Mouse (Mus musculus) cerebellum, postnatal 4 days (tissue): ENCODE measurements around the gene Rsrc2.
"Not testable (repeated sequence)": the region's sequence is repeated elsewhere in the genome, so short reads cannot be mapped to it uniquely, and the experiment has no call there.

Experiments used
- DNase-seq, 2 experiments: peaks; one replicate each; pipeline ENCODE4 v3.0.0; 2022; ENCODE audit warnings: low spot score in 2 of 2, mixed read lengths in 1 of 2

Gene Rsrc2

DNA sequence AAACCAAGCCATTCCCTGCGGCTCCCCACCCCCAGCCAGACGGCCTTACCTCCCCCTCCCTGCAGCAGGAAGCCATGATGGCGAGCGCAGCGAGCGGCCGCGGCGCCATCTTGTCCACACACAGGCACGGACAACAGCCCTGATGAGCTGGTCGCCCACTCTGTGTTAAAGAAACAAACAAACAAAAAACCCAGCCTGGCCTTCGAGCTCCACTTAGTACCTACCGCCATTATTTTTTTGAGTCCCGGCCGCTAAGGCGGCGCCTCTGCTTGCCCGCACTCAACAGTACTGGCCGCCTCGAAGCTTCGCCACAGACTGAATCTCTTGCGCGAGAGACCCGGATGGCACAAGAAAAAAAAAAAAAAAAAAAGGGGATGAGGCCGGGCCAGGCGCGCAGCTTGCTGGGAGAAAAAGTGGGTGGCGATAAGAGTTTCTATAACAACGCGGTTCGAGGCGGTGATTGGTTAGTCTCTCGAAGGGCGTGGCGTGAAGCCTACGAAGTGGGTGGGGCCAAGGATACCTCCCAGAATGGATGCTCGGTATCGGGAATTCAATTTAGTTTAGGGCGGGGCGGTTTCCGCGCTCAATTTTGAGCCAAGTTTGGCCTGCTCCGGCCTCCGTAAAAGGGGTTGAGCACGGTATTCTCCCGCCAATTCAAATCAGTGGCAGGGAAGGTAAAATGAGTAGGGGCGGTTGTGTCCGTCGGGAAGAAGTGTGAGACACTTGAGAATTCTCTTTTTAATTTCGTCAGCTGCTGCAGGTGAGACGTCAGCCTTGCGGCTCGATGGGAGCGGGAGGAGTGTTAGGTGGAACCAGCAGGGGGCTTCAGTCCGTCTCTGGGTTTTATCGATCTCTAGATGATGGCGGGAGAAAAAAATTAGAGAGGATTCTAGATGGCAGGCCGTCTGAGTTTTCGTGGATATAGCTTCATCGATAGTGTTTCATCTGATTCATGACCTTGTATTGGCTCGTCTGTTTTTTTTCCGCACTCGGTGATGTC is at the start of gene Rsrc2, which contains the start of gene Kntc1:
TSS of gene Rsrc2 (minus strand) at position 350 of the 1,000 bp plus-strand sequence.
TSS of gene Kntc1 (plus strand) at position 652 of the 1,000 bp plus-strand sequence.
- DNase-seq: peak; percentile 95 to 97

DNA sequence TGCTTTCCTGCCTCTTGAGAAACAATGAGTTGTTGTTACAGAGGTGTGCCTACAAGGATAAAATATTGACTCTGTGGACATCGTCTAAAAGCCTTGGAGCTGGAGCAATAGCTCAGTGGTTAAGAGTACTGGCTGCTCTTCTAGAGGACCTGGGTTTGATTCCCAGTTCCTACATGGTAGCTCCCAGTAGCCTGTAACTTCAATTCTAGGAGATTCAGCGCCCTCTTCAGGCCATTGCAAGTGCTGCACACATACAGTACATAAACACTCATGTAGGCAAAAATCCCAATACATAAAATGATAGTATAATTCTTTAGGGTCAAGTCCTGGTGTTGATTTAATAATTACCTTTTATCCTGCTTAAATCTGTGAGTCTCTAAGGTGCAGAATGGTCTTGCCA is 43.9 kb upstream of the Rsrc2 start:
- no peak for DNase-seq

DNA sequence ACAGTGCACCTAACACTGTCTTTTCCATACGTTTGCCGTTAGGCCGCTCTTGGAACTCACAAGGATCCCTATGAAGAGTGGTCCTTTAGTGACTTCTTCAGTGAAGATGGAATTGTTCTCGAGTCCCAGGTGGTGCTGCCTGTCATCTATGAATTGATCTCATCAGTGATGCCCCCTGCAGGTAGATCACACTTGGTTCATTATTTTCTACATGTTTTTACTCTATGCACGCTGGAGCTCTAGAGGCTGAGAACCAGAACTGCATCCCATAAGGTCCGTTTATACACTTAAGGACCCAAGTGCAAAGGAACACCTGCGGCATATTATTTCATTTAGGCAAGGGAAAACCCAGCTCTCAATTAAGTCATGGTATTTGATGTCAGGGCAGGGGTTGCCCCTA is 39.8 kb upstream of the Rsrc2 start:
- DNase-seq: no peak

DNA sequence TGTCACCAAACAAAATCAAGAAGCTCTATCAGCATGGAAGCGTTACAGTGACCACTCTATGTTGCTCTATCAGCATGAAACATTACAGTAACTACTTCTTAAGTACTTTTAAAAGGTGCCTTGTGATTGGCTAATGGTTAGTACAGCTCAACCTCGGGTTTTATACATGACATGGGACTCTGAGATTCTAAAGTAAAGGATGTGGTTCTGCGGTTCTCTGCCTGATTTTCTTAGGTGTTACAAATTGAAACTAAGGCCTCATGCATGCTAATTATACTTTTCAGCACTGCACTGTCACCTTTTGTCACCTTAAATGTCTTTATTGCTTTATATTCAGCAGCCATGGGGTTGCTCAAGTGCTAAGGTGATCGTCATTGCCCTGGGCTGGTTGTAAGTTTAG is 32.6 kb upstream of the Rsrc2 start:
- no peak for DNase-seq

DNA sequence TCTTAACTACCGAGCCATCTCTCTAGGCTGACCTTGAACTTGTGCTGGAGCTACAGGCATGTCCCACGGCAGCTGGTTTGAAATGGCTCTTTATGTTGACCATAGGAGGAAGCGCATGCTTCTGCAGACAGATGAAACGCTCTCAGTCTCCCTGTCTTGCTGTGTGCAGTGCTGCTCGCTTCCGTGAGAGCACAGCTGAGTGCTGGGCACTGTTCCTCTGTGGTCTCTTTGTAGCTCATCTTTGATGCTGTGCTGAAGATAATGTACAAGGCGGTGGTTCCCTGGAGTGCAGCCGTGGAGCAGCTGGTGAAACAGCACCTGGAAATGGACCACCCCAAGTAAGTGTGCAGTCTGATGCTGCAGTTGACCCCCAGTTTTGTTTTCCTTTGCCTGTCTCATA is 31.5 kb upstream of the Rsrc2 start:
- DNase-seq: no peak

DNA sequence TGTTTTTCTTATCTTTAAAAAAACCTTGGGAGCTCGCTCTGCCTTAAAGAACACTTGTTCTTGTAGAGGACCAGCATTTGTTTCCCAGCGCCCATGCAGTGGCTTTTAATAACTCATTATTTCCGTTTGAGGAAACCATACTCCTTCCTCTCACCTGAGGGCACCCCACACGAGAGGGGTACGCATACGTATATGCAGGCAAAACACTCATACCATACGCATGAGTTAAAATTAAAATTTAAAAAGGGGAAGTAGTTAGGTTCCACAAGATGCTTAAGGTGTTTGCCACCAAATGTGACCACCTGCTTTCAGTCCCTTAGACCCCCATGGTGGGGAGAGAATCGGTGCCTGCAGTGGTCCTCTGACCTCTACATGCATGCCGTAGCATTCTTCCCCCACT is 24.2 kb upstream of the Rsrc2 start:
- DNase-seq: no peak

DNA sequence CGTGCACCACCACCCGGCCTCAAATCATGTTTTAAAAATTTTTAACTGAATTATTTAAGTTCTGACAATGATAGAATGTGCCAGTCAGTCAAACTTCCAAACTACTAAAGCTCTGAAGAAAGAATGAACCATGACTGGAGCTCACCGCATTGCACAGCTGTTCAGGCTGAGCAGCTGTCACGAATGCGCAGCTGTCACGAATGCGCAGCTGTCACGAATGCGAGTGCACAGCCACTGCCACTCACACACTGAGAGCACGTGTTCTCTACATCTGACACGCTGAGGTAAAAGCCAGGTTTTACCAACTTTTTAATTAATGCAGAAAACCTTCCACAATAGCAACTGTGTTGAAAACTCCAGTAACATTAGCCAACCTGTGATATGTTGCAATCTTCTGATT is 17.2 kb upstream of the Rsrc2 start:
- not testable (repeated sequence) for DNase-seq

DNA sequence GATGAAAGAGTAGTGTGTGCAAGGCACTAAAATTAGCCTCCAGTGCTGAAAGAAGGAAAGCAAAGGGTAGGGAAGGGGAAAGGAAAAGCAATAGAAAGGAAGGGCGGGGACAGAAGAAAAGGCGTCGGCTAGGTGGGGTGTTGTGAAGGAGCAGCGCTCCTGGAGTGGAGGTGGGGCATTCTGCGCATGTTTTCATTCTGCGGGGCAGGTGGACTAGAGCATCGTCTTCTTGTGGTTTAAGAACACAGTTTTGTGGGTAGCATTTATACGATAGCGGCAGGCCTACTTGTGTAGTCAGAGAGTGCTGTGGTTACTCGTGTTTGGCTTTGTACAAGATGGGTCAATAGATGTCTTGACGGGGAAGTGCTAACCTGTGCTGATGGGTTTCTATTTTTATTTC is 16.3 kb upstream of the Rsrc2 start:
- DNase-seq: no peak

DNA sequence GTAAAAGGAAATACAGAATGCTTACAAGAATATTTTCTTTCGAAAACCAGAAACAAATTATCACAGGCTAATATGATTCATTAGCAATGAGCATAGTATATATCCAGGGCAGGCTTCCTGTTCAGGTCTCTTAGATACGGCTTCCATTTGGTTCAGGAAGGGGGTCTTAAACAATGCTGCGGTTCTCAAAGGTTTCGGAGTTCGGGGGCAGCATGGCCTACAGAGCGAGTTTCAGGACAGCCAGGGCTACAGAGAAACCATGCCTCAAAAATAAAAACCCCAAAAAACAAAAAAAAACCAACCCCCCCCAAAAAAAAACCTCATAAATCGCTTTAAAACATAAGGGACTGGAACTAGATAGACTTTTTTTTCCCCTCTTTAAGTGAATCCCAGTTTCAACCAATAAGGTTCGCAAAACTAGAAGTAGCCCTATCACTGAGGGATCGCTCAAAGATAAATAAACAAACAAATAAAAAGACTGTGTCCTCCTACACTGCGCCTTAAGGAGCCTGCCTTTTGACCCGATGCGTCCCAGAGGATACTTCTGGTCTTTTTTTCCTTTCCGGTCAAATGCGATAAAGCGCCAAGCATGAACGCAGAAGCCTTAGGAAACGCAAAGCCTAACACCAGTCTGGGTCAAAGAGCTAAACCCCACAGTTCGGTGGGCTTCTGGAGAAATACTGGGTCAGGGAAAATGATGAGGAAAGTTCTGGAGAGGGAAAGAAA is 712 bp downstream of the Rsrc2 start:
- DNase-seq: no peak

DNA sequence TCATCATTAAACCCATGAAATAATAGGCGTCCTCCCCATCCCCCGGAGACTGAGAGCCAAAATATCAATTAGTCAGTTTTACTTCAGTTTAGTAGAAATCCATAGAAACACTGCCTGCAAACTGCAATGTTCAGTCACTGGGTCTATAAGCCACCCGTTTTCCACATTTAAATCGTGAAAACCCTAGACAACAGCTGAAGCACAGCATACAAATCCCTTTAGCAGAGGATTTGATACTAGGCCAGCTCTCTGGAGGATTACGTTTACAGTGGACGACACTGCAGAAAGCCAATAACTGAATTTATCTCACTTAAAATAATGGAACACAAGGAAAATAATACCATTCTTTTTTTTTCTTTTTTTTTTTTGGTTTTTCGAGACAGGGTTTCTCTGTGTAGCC is 1.6 kb downstream of the Rsrc2 start:
- no peak for DNase-seq

DNA sequence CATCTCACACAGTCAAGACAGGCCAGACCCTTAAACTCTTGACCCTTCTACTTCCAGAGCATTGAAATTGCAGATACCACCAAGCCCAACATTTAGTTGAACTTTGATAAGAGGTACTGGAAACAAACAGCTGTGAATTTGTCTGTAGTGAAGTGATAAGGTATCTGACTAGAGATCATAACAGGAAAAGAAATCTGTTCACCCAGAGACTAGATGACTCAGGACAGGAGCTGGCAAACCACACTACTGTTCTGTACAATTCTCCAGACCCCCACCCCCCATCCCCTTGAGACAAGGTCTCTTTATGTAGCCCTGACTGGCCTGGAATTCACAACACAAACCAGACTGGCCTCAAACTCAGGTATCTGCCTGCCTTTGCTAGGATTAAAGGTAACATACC is 3.0 kb downstream of the Rsrc2 start:
- no peak for DNase-seq

DNA sequence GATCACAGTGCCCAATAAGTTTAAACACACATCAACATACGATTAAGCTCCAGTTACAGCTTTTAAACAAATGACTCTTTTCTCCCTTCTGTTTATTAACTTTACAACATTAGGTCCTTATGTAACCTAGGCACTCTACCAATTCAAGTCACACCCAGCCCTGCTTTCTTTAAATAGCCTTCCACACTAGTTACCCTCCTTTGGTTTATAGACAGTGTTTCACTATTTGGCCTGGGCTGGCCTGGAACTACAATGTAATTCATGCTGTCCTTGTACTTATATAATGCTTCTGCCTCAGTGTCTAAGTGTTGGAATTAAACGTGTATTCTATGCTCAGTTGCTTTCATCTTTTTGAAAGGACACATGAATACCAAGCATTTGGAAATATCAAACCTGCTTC is 4.9 kb downstream of the Rsrc2 start:
- no peak for DNase-seq

DNA sequence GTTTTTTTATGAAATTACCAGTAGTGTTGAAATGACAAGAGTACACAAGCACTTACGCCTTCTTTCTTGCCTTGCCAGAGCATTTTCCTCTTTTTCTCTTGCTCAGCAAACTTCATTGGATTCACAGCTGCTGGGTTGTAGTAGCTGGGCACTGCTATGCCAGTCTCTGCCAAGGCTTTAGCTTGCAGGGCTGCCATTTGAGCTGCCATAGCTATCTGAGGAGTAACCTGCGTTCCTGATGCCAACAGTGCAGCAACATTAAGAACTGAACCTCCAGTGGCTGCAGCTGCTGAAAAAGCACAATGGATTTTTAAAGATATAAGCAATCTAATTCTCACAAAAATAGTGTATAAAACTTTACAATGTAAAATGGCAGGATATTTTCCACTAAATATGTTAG is 18.2 kb downstream of the Rsrc2 start:
- no peak for DNase-seq

DNA sequence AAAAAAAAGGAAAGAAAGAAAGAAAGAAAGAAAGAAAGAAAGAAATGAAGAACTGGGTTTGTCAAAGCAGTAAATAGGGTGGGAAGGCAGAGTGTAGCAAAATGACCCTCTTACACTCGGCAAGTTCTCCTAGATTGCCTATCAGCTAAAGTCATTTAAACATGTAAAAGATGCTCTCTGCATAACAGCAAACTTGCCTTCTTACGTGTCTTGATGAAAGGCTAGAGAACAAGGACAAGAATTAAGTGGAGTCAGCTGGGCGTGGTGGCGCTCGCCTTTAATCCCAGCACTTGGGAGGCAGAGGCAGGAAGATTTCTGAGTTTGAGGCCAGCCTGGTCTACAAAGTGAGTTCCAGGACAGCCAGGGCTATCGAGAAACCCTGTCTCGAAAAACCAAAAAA is 25.4 kb downstream of the Rsrc2 start:
- DNase-seq: not testable (repeated sequence)

DNA sequence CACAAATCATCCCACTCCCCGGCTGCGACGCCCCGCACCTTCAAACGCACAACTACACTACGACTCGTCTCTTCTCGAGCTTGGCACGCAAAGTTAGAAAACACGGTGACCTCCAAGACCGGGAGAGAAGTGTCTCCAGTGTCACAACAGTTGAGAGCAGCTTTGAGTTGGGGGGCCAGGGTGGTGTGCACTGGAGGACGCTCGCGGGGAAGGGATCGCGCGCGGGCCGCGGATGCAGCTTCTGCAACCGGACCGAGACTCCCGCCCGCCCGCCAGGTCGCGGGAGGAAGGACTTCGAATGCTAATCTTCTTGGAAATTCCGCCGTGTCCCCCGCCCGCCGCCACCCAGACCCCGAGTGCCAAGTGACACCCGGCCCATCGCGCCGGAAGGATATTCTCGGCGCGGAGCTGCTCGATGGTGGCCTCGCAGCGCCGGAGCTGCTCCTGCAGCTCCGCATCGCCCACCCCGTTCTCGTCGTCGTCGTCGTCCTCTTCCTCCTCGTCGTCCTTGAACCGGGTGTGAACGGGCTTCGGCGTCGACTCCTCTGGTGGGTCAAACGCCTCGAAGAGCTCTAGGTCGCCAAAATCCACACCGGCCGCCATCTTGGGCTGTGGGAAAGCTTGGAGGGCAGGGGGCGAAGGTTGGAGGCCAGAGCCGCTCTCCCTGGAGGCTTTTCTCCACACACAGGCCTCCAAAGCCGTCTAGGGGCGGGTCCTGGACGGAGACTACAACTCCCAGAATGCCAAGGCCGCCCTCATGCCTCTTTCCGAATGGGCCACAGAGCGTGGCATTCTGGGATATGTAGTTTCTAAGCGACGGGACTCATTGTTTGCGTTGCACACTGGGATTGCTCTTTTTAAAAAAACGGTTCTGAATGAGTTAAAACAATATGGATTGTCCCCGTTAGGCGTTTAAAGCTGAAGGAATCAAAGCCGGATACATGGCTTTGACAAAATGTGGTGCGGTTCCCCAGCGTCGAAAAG is 28.6 kb downstream of the Rsrc2 start, which contains the start of gene Zcchc8:
TSS of gene Zcchc8 (minus strand) at position 773 of the 984 bp plus-strand sequence.
- peak; percentile 81 to 94 for DNase-seq

DNA sequence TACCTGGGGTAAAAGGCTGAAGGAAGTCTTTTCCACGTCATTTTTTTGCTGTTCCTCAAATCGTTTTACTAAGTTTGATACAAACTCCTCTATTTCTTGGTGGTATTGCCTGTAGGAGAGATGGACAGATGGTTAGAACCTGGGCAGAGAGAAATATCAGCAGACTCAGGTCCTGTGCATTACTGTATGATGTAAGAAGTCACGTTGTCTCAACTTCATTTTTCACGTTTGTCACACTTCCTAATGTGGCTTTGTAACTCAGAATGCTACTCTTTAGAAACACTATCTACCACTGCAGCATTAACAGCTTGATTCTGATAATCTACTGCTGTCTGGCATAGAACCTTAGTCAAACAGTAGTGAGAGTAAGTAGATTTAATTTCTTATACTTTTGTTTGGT is 34.6 kb downstream of the Rsrc2 start:
- no peak for DNase-seq

DNA sequence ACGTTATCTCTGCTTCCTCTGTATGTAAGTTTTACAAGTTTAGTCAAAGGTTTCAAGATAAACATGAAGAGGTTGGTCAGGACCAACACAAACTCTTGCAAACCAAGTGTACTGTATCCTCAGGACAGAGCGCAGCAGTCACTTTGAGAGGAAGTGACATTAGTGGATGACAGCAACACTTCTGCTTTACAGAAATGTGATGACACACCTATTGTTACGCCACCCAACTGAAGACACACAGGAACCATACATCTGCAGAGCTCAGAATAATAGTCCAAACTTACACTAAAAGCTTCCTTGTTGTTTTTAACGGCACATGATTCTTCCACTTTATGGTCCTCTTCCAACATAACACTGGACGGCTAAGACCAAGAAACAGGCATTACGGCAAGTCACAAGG is 35.4 kb downstream of the Rsrc2 start:
- no peak for DNase-seq

DNA sequence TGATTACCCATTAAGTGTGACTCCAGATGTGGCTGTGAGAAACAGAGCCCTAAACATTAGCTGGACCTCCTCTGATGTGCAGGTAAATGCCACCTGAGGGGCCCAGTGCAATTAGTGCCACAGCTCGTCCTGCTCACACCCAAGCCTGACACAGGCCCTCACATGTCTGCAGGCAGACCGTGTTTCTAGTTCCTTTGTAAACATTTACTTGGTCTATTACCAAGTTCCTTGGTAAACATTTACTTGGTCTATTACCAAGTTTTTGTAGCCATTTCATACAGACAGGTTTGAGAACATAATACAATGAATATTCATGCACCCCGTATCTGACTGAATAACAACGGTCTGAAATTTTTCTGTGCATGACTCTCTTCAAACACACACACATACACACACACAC is 39.6 kb downstream of the Rsrc2 start:
- DNase-seq: no peak

DNA sequence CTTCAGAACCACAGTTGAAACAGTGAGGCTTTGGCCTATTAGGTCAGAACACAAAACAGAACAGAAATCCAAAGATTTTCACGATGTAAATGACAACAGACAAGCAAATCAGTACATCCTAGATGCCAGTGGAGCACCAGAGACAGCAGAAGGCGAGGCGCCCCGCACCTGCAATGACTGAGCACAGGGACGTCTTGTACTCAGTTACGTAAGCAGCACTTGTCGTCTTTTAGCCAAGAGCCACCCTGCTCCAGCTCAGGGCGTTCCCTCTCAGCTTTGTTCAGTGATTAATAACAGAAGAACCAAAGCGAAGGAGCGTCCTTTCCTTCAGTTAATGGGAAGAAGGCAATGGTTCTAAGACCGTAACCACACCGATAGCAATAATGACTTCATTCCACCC is 40.6 kb downstream of the Rsrc2 start:
- no peak for DNase-seq

DNA sequence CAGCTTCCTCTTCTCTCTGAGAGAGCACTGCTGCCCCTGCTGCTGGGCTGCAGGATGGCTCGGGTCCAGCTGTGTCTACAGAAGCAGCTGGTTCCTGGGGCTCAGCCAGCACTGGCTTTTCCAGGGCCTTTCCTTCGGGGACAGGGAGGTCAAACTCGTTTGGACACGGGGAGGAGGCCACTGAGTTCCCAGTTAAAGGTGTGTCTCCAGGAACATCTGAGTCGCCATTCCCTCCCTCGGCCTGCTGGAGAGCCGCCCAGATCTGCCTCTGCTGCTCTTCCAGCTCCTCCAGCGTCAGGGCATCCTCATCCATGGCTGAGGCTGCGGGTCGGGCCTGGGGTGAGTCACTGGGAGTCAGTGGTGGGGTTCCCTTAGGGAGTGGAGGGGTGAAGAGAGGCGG is 48.6 kb downstream of the Rsrc2 start:
- DNase-seq: peak; percentile 36 to 44

DNA sequence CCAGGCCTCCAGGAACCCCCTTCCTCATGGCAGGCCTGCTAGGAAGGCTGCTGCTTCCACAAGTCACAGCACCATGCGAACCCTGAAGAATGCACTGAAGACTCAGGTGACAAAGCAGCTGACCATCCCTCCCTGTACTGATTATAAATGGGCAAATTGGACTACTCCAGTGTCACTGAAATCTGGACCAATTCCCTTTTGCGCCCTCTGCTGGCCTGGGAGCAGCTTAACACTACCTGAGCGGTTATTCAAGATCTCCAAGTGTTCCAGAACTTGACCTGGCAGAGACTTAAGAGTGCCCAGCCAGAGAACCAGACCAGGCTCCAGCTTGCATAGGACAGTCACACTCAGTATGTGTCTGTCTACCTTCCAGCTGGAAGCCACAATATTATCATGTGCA is 50.0 kb downstream of the Rsrc2 start:
- peak; percentile 61 to 76 for DNase-seq

DNA sequence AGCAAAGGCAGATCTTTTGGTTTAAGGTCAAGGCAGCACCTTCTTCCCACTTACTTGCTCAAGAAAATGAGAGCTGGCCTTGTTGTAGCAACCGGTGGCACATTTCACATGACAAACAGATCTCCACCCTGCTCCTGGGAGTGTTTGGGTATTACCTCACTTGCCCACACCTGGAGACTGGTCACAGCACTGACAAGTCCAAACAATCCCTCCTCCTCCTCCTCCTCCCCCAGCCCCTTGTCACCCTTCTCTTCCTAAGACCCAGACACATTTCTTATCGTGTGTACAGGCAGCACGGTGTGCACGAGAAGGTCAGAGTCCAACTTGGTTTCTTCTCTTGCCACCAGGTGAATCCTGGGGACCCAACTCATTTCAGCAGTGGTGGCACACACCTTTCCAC is 52.3 kb downstream of the Rsrc2 start:
- DNase-seq: no peak
